Mouse (Mus musculus): ENCODE results near the gene Igdcc3. TPM values are rescaled to one million over a fixed set of nuclear protein-coding genes. Genes with fewer than 3 reads are reported as not detected.
A peak's percentile ranks its signal among the peaks of the same experiment; 100 is the strongest.

The Igdcc3 gene
- polyA plus RNA-seq, 1 experiment from 2014 or later = 5.5 TPM

DNA sequence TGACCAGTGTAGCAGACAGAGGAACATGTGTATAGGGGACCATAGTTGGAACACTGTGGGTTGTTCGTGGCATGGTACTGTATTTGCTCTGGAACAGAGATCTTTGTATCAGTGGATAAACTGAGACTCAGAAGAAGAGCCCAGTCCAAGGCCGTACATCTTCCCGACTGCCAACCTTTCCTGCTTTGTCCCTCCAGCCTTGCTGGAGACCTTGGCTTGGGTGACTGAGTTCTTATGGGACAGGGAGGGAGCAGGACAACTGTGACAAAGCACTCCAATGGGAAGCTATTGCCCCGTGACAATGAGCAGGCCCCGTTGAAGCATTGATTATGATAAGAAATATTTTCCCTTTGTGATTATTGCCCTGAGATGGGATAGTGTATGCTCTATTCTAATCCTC, 29.3 kb upstream of the Igdcc3 start:
- H3K4me1 ChIP-seq (replicated peaks) = peaks cover 24% of the 10 kb centered on the region
- no peak for ATAC-seq (ENCODE audit: insufficient number of reproducible peaks, low FRiP score)
- H3K27ac ChIP-seq (ENCODE audit: poor library complexity, severe bottlenecking) = no peak overlapping the region
- H3K9me3 ChIP-seq (replicated peaks) = no peaks in the 10 kb centered on the region
- H3K4me2 ChIP-seq = no peak overlapping the region
- 83% methylated on average over 5 of the region's 5 CpGs for WGBS
- 0 out of 2 replicates have a peak, but pooled peaks cover 5% of the 10 kb centered on the region for H3K27me3 ChIP-seq (replicated peaks)
- H3K9ac ChIP-seq = no peak overlapping the region
- H3K4me3 ChIP-seq = no peak overlapping the region
- 0 out of 2 replicates have a peak, but pooled peaks cover 3% of the 10 kb centered on the region for H3K36me3 ChIP-seq

DNA sequence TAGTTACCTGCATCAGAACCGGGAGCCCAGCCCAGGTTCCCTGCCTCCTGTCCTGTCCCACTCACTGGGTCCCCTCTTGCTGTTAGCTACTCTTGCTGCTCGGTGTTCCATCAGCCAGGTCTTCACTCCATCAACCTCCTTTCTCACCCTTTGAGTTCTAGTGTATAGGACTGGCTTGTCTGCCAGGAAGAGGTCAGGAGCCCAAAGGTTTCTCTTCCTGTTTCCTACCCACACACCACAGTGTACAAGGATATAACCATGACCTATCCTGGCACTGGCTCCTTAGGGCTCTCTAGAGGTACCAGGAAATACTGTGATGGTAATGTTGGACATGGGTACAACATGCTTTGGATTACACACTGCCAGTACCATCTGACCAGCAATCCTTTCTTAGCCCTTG, 27.3 kb upstream of the Igdcc3 start:
- 79% methylated on average over 2 of the region's 2 CpGs for WGBS
- Histone ChIP-seq H3K36me3 (peaks cover 10% of the 10 kb centered on the region; the same call in 1 of the 2 replicates), H3K9ac (no peak overlapping the region), H3K4me1 (replicated peaks) (peaks cover 24% of the 10 kb centered on the region), H3K4me2 (no peak overlapping the region), H3K9me3 (replicated peaks) (no peaks in the 10 kb centered on the region), H3K4me3 (no peak overlapping the region), H3K27ac (ENCODE audit: poor library complexity, severe bottlenecking) (no peak overlapping the region), H3K27me3 (replicated peaks) (0 out of 2 replicates have a peak, but pooled peaks cover 5% of the 10 kb centered on the region)
- no peak for ATAC-seq (ENCODE audit: insufficient number of reproducible peaks, low FRiP score)

DNA sequence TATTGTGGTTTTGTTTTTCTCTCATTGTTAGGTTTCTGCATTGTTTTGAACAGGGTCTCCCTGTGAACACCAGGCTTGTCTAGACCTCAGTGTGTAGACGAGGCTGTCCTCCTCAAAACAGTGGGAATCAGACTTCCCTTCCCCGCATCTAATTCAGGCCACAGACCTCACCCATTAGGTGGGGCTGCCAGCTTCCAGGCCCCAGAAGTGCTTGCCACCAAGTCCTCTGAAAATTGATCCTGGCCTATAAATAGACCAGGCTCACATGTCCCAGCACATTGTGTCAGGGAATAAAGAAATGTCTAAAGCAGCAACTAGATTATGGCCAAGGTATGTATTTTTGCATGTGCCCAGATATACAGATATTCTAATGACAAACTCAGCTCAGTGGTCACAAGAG, 25.1 kb upstream of the Igdcc3 start:
- H3K4me2 ChIP-seq = no peak overlapping the region
- ATAC-seq (ENCODE audit: insufficient number of reproducible peaks, low FRiP score) = no peak
- WGBS = 42% methylated on average over 2 of the region's 2 CpGs
- H3K27me3 ChIP-seq (replicated peaks) = no peaks in the 10 kb centered on the region
- peak overlapping the region; percentile 43; the same call in 1 of the 2 replicates for H3K9ac ChIP-seq
- peaks cover 11% of the 10 kb centered on the region for H3K4me1 ChIP-seq (replicated peaks)
- peak overlapping the region; percentile 22; the same call in 1 of the 2 replicates for H3K27ac ChIP-seq (ENCODE audit: poor library complexity, severe bottlenecking)
- peaks cover 13% of the 10 kb centered on the region; the same call in 1 of the 2 replicates for H3K36me3 ChIP-seq
- no peaks in the 10 kb centered on the region for H3K9me3 ChIP-seq (replicated peaks)
- H3K4me3 ChIP-seq = no peak overlapping the region

DNA sequence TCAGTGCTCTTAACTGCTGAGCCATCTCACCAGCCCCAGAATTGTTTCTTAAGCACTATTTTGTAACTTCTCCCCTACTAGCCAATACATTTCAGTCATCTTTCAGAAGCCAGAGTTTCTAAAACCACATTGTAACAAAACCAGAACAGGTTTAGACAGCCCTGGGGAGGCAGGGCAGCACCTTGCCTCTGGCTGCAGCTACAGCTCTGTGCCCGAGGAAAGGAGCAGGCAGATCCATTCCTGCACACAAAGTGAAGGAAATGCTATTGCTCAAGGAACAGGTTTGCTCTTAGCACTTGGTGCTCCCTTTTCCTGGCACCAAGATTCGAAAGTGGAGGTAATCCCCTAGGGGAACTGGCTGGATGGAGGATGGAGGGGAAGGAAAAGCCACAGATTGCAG, 23.5 kb upstream of the Igdcc3 start:
- 71% methylated on average over 2 of the region's 2 CpGs for WGBS
- H3K27ac ChIP-seq (ENCODE audit: poor library complexity, severe bottlenecking) = no peak overlapping the region
- H3K27me3 ChIP-seq (replicated peaks) = peaks cover 13% of the 10 kb centered on the region
- H3K4me1 ChIP-seq (replicated peaks) = peaks cover 11% of the 10 kb centered on the region
- no peak overlapping the region for H3K4me3 ChIP-seq
- peaks cover 13% of the 10 kb centered on the region; the same call in 1 of the 2 replicates for H3K36me3 ChIP-seq
- H3K9me3 ChIP-seq (replicated peaks) = no peaks in the 10 kb centered on the region
- H3K4me2 ChIP-seq = no peak overlapping the region
- H3K9ac ChIP-seq = no peak overlapping the region
- ATAC-seq (ENCODE audit: insufficient number of reproducible peaks, low FRiP score) = no peak

DNA sequence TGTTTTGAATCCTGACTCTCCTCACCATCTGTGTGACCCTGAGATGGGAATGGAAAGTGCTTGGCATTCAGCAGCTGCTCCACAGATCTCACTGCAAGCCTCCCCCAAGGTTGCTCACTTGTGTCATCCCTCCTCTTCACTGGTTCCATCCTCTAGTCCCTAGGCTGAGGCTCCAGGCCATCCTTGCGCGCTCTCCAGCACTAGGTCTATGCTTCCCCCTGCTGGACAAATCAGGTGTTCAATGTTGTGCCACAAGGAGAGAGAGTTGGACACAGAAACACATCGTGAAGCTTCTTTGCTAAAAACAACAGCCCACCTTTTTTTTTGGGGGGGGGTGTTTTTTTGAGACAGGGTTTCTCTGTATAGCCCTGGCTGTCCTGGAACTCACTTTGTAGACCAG, 20.1 kb upstream of the Igdcc3 start:
- no peaks in the 10 kb centered on the region for H3K9me3 ChIP-seq (replicated peaks)
- peaks cover 17% of the 10 kb centered on the region; the same call in 1 of the 2 replicates for H3K36me3 ChIP-seq
- no peak overlapping the region for H3K4me3 ChIP-seq
- H3K4me1 ChIP-seq (replicated peaks) = peaks cover 11% of the 10 kb centered on the region
- no peak overlapping the region for H3K9ac ChIP-seq
- H3K27ac ChIP-seq (ENCODE audit: poor library complexity, severe bottlenecking) = no peak overlapping the region
- H3K4me2 ChIP-seq = no peak overlapping the region
- H3K27me3 ChIP-seq (replicated peaks) = peaks cover 42% of the 10 kb centered on the region
- ATAC-seq (ENCODE audit: insufficient number of reproducible peaks, low FRiP score) = no peak
- 2% methylated on average over 3 of the region's 3 CpGs for WGBS

DNA sequence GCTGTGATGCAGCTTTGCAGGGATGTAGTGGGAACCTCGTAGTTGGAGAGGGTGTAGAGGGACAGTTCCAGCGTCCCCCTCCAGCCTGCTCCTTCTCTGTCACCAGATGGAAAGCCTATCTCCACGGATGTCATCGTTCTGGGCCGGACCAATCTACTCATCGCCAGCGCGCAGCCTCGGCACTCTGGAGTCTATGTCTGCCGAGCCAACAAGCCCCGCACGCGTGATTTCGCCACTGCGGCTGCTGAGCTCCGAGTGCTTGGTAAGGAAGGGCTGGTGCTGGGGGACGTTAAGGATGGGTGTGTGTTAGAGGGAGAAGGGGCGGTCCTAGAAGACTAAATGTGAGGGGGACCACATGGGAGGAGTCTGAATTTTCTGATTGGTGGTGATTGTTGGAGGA, 18.4 kb upstream of the Igdcc3 start:
- 8% methylated on average over 18 of the region's 18 CpGs for WGBS

DNA sequence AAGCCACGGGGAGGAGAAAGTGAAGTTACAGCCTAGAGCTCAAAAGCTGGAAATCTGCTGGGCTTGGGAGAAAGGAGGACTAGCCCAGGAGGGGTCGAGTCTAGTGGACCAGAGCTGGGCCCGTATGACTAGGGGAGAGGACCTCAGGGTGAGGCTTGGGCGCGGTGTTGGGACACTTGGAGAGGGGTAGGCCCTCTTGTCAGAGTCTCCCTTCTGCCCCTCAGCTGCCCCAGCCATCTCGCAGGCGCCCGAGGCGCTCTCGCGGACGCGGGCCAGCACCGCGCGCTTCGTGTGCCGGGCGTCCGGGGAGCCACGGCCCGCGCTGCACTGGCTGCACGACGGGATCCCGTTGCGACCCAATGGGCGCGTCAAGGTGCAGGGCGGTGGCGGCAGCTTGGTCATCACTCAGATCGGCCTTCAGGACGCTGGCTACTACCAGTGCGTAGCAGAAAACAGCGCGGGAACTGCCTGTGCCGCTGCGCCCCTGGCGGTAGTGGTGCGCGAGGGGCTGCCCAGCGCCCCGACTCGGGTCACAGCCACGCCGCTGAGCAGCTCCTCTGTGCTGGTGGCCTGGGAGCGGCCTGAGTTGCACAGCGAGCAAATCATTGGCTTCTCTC, 17.3 kb upstream of the Igdcc3 start:
- H3K4me2 ChIP-seq = peak overlapping the region; percentile 92
- no peak overlapping the region for H3K27ac ChIP-seq (ENCODE audit: poor library complexity, severe bottlenecking)
- ATAC-seq (ENCODE audit: insufficient number of reproducible peaks, low FRiP score) = peak; percentile 33; the same call in 1 of the 2 replicates
- H3K27me3 ChIP-seq (replicated peaks) = peaks cover 48% of the 10 kb centered on the region
- no peaks in the 10 kb centered on the region for H3K9me3 ChIP-seq (replicated peaks)
- H3K9ac ChIP-seq = peak overlapping the region; percentile 66
- peaks cover 11% of the 10 kb centered on the region for H3K4me1 ChIP-seq (replicated peaks)
- H3K4me3 ChIP-seq = peak overlapping the region; percentile 52
- 3% methylated on average over 46 of the region's 48 CpGs for WGBS
- H3K36me3 ChIP-seq = 0 out of 2 replicates have a peak, but pooled peaks cover 11% of the 10 kb centered on the region

More for the DNA sequence above, 18.4 kb upstream of the Igdcc3 start:
- Histone ChIP-seq H3K9me3 (replicated peaks) (no peaks in the 10 kb centered on the region), H3K27me3 (replicated peaks) (peaks cover 42% of the 10 kb centered on the region), H3K9ac (no peak overlapping the region), H3K4me3 (0 out of 2 replicates have a peak overlapping the region, but pooled peaks have one; percentile 13), H3K4me2 (peak overlapping the region; percentile 49), H3K27ac (ENCODE audit: poor library complexity, severe bottlenecking) (no peak overlapping the region), H3K4me1 (replicated peaks) (peaks cover 4% of the 10 kb centered on the region), H3K36me3 (peaks cover 16% of the 10 kb centered on the region; the same call in 1 of the 2 replicates)
- ATAC-seq (ENCODE audit: insufficient number of reproducible peaks, low FRiP score) = no peak

DNA sequence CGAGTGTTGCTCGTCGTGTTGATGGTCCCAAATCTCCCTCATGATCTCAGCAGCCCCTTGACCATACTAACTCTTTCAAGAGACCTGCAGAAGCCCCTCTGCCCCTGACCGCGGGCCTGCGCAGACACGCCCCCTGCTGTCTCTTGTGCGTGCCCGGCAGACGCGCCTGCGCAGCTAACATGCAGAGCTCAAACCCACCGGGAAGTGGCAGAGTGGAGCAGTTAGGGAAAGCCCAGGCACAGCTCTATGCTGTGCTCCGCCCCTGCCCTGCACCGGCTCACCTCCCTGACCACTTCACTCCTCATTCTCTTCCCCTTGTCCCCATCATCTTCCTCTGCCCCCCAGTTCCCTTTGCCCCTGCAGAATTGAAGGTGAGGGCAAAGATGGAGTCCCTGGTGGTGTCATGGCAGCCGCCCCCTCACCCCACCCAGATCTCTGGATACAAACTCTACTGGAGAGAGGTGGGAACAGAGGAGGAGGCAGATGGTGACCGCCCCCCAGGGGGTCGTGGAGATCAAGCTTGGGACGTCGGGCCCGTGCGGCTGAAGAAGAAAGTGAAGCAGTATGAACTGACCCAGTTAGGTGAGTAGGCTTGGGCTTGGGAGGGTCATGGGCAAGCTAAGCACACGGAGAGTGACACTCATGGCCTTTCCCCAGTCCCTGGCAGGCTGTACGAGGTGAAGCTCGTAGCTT, 12.7 kb upstream of the Igdcc3 start:
- H3K27me3 ChIP-seq (replicated peaks) = peaks cover 27% of the 10 kb centered on the region
- H3K9me3 ChIP-seq (replicated peaks) = no peaks in the 10 kb centered on the region
- peak overlapping the region; percentile 53 for H3K9ac ChIP-seq
- peaks cover 13% of the 10 kb centered on the region for H3K4me1 ChIP-seq (replicated peaks)
- WGBS = 8% methylated on average over 25 of the region's 25 CpGs
- H3K36me3 ChIP-seq = 0 out of 2 replicates have a peak, but pooled peaks cover 7% of the 10 kb centered on the region
- peak overlapping the region; percentile 37 for H3K4me3 ChIP-seq
- no peak overlapping the region for H3K27ac ChIP-seq (ENCODE audit: poor library complexity, severe bottlenecking)
- H3K4me2 ChIP-seq = peak overlapping the region; percentile 70
- peak; percentile 54; the same call in 1 of the 2 replicates for ATAC-seq (ENCODE audit: insufficient number of reproducible peaks, low FRiP score)

DNA sequence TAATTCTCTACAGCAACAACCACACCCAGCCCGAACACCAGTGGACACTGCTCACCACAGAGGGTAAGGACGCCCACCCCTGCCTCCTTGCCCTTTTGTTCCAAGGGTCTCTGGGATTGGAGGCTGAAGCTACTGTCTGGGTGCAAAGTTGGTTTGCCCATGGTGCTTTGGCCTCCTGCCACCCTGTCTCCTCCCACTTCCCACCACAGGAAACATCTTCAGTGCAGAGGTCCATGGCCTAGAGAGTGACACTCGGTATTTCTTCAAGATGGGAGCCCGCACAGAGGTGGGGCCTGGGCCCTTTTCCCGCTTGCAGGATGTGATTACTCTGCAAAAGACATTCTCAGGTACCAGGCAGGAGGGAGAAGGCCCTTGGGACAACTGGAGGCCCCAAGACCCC, 9.3 kb upstream of the Igdcc3 start:
- Histone ChIP-seq H3K27me3 (replicated peaks) (peaks cover 26% of the 10 kb centered on the region), H3K4me3 (no peak overlapping the region), H3K9me3 (replicated peaks) (no peaks in the 10 kb centered on the region), H3K36me3 (peaks cover 5% of the 10 kb centered on the region; the same call in 1 of the 2 replicates), H3K4me2 (no peak overlapping the region), H3K9ac (0 out of 2 replicates have a peak overlapping the region, but pooled peaks have one; percentile 3), H3K27ac (ENCODE audit: poor library complexity, severe bottlenecking) (no peak overlapping the region), H3K4me1 (replicated peaks) (peaks cover 9% of the 10 kb centered on the region)
- WGBS = 74% methylated on average over 5 of the region's 5 CpGs
- no peak for ATAC-seq (ENCODE audit: insufficient number of reproducible peaks, low FRiP score)

DNA sequence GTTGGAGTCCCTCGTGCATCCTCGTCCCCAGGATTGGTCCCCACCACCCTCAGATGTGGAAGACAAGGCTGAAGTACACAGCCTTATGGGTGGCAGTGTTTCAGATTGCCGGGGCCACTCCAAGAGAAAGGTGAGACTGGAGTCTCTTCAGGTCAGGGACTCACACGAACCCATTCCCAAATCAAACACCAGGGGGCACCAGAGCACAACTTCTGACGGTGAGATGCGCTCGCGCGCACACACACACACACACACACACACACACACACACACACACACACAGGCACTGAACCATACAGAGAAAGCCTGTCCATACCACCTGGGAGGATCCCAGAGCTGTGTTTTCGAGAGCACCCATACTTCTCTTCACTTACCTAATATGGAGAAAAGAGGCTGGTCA, 7.2 kb upstream of the Igdcc3 start:
- peaks cover 5% of the 10 kb centered on the region; the same call in 1 of the 2 replicates for H3K36me3 ChIP-seq
- H3K9ac ChIP-seq = no peak overlapping the region
- peak overlapping the region; percentile 46 for H3K4me2 ChIP-seq
- peaks cover 20% of the 10 kb centered on the region for H3K27me3 ChIP-seq (replicated peaks)
- H3K4me1 ChIP-seq (replicated peaks) = peaks cover under 1% of the 10 kb centered on the region
- no peak overlapping the region for H3K27ac ChIP-seq (ENCODE audit: poor library complexity, severe bottlenecking)
- H3K9me3 ChIP-seq (replicated peaks) = no peaks in the 10 kb centered on the region
- WGBS = 5% methylated on average over 10 of the region's 10 CpGs
- ATAC-seq (ENCODE audit: insufficient number of reproducible peaks, low FRiP score) = no peak; the same call in 1 of the 2 replicates
- H3K4me3 ChIP-seq = no peak overlapping the region

DNA sequence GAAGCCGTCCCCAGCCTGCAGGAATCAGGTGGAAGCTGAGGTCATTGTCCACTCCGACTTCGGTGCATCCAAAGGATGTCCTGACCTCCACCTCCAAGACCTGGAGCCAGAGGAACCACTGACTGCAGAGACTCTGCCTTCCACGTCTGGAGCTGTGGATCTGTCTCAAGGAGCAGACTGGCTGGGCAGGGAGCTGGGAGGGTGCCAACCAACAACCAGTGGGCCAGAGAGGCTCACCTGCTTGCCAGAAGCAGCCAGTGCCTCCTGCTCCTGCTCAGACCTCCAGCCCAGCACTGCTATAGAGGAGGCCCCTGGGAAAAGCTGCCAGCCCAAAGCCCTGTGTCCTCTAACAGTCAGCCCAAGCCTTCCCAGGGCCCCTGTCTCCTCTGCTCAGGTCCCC, 5.9 kb upstream of the Igdcc3 start:
- Histone ChIP-seq H3K36me3 (peaks cover 5% of the 10 kb centered on the region; the same call in 1 of the 2 replicates), H3K4me3 (no peak overlapping the region), H3K27me3 (replicated peaks) (peaks cover 34% of the 10 kb centered on the region), H3K9ac (no peak overlapping the region), H3K4me1 (replicated peaks) (no peaks in the 10 kb centered on the region), H3K27ac (ENCODE audit: poor library complexity, severe bottlenecking) (no peak overlapping the region), H3K4me2 (no peak overlapping the region), H3K9me3 (replicated peaks) (no peaks in the 10 kb centered on the region)
- 72% methylated on average over 4 of the region's 4 CpGs for WGBS
- ATAC-seq (ENCODE audit: insufficient number of reproducible peaks, low FRiP score) = no peak
